Mouse (Mus musculus): ENCODE measurements at regions not wholly inside any gene's neighbourhood (a gene's known extent, or its start where the extent isn't known, plus 50 kb on each side); places are given as distances from the start of the nearest gene placed in this dataset.

- no peak for DNase-seq
These were observed 281.5 kb upstream of the Mki67 start for GRCm38 (mm10) chr7:135997640-135998039.

DNA sequence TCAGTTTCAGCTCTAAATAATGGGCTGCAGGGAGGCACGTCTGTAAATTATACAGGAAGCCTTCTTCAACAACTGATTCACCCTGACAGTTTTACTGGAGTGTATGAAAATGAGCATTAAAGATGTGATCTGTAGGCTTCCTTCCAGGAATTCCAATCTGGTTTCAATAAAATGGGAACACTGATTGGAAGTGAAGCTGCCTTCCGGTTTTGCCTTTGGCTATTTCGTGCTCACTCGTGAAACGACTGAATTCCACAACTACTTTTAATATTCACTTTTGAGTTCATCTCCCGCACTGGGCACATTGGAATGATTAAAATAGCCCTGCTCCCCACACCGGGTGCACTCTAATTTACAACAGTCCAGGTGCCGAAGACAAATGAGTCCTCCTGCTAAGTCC lies 286.2 kb upstream of the Mki67 start:
- DNase-seq, result no peak

DNA sequence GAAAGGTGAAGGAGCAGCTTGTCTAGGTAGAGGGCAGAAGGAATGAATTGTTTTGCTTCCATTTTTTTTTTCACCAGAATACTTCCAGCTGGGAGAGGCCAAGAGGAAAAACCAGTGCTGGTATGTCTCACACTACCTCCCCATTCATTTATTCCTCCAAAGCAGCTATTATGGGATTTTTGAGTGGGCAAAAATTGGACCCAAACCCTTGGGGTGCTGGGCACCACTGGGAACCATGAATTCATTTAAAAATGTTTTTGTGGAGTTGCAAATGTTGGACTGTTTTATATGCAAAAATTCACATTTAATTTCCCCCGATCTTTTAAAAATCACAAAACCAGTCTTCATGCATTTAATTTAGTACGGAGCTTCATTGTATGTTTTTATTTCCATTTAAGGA lies 287.1 kb upstream of the Mki67 start:
- DNase-seq, result no peak

GRCm38 (mm10) chr7:136007796-136008455 lies 291.8 kb upstream of the Mki67 start:
- no peak for DNase-seq

GRCm38 (mm10) chr7:136008486-136008885 lies 292.3 kb upstream of the Mki67 start:
- no peak for DNase-seq

DNA sequence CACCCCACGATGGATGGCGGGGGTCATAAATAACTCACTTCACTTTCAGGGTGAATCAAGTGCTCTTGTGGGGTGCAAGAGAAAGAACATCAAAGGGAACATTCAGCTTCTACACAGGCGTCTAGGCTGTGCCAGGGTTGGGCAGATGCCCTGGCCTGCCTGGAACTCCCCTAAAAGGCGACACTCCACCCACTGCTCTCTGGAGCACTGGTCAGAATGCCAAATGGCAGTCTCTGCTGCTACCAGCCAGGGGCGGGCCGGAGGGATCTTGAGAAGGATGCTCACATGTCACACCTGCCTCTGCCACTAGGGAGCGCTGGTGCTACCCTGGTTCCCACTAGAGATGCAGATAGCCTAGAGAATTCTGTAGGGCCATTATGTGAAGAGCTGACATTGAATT lies 293.9 kb upstream of the Mki67 start:
- peak; percentile 37 for DNase-seq

- DNase-seq, result no peak
These were observed 298.5 kb upstream of the Mki67 start for GRCm38 (mm10) chr7:136014706-136015105.

DNA sequence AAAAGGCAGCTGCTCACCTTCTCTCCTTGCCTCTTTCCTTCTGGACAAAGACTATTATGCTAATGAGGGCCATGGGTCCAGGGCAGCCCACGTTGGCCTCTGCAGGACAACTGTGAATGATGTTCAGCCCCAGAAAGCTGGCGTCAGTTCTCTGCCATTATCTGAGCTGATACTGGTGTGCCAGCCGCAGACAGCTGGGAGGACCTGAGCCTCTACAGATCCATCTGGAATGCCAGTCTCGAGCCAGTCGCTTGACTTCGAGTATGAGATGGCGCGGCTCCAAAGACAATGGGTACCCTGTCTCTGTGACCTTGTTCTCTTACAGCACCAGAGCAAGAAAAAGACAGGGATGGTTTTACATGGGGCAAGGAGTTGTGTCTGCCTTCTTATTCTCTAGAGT lies 300.8 kb upstream of the Mki67 start:
- no peak for DNase-seq

- DNase-seq, result no peak
These were observed 304.4 kb upstream of the Mki67 start for GRCm38 (mm10) chr7:136020577-136020976.

DNA sequence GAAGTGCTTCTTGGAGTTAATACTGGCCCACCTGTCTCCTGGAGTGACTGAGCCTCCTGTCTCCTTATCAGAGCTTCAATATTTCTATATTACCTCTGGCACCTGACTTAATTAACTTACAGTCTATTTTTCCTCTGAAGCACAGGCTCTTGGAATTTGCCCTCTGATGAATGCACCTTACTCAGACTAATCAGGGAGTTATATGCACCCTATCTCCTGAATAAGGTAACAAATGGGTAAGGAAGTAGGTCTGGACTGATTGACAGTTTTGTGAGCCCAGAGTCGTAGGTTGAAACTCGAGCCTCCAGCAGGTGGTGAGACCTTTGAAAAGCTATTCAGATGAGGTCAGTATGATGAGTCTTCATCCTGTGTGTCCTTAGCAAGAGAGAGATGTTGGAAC lies 304.9 kb upstream of the Mki67 start:
- DNase-seq, result no peak

- DNase-seq, result no peak
These were observed 306.8 kb upstream of the Mki67 start for GRCm38 (mm10) chr7:136022781-136023448.

GRCm38 (mm10) chr7:136026451-136026850 lies 310.3 kb upstream of the Mki67 start:
- no peak for DNase-seq

GRCm38 (mm10) chr7:136032026-136032425 lies 315.9 kb upstream of the Mki67 start:
- no peak for DNase-seq

DNA sequence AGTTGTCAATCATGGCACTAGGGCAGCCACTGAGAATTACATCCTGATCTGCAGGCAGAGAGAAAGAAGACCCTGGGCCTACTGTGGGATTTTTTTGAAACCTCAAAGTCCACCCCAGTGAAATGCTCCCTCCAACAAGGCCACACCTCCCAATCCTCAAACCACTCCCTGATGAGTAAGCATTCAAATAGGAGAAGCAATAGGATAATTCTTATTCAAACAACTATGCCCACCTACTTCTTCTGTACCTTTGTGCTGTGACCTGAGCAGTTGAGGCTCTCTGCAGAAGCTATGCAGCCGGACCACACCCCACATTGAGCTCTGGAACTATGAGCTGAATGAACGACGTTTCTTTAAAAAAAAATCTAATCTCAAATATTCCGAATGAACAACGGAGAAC lies 317.4 kb upstream of the Mki67 start:
- no peak for DNase-seq

- DNase-seq, result no peak
These were observed 319.6 kb upstream of the Mki67 start for GRCm38 (mm10) chr7:136035735-136036134.

GRCm38 (mm10) chr7:136038072-136038471 lies 321.9 kb upstream of the Mki67 start:
- no peak for DNase-seq

DNA sequence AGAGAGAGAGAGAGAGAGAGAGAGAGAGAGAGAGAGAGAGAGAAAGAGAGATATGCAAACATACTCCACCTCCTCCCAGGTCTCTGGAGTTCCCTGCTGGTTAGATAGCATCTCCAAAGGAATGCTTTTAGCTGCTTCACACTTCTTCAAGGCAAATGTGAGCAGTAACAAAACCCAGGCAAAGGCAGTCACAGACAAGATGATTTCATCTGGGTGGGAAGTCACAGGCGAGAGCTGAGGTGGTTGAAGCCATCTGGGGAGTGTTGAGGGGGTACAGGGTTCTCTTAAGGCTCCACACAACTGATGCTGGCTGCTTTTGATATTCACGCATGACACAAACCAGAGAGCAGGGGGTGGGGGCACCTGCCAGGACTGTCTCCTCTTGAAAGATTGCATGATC lies 322.7 kb upstream of the Mki67 start:
- no peak for DNase-seq

GRCm38 (mm10) chr7:136041921-136042320 lies 325.8 kb upstream of the Mki67 start:
- no peak for DNase-seq

DNA sequence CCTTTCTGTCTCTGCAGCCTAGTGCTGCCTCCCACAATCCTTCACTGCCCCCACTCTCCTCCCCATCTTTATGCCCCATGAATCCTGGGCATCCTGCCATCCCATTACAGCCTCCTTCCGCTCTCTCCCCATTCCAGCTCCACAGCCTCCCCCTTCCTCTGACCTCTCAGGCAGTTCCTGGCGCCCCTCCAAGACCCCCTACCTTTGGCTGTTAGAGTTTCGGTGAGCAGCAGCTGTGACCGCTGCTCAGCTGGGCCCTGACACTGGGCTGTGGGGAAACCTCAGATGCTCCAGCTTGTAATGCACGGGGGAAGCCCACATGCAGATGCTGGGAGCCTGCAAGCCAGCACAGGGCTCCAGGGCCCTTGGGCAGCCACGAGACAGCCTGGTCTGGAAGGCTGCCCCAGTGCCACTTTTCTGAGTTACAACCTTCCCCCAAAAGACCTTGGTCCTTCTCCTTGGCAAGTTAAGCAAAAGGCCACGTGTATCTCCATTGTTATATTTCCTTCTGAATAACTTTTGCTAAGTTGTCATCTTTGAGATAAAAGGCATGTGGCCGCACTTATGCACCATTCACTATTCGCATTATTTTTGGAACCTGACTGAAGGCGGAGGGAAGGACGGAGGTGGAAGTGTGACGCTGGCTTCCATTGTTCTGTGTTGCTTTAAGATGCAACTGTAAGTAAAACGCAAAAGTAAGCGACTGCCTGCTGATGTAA lies 330.6 kb upstream of the Mki67 start:
- peak; percentile 57 for DNase-seq

GRCm38 (mm10) chr7:136047364-136047945 lies 331.3 kb upstream of the Mki67 start:
- no peak for DNase-seq

DNA sequence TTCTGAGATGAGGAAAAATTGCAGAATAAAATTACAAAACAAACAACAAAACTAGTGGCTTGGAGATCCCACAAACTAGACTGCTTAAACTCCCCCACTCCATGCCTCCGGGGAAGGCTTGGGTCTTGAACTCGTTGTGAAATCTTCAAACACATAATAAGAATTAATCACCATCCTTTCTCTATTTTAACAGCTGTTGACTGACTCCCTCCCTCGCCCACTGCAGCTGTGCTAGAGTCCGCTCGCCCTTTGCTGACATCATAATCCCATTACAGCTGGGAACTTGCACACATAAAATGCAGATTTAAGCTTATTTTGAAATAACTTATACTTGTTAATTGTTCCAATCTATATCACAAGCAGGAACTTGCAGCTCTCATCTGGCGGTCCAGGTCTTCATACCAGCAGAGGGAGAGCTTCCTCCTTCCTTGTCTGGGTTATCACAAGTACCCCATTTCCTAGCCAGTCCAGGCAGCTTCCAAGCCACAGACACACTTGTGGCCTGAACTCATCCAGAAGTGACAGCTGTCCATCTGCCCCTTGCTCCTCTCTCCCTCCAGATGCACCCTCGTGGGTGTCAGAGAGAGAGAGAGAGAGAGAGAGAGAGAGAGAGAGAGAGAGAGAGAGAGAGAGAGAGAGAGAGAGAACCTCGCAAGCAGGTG lies 332.9 kb upstream of the Mki67 start:
- DNase-seq, result no peak

- DNase-seq, result no peak
These were observed 333.4 kb upstream of the Mki67 start for GRCm38 (mm10) chr7:136049587-136049930.

- DNase-seq, result no peak
These were observed 334.0 kb upstream of the Mki67 start for GRCm38 (mm10) chr7:136050116-136050515.
